Mouse (Mus musculus): ENCODE measurements around the gene Sel1l3.

Gene Sel1l3

GRCm38 (mm10) chr5:53142587-53142986, 71.1 kb downstream of the Sel1l3 start:
- no peak for DNase-seq (ENCODE audit: low read depth)

- DNase-seq (ENCODE audit: low read depth): no peak
These were observed 73.4 kb downstream of the Sel1l3 start for GRCm38 (mm10) chr5:53140158-53140927.

- no peak for DNase-seq (ENCODE audit: low read depth)
These were observed 74.2 kb downstream of the Sel1l3 start for GRCm38 (mm10) chr5:53139566-53139965.

- DNase-seq (ENCODE audit: low read depth): no peak
These were observed 74.6 kb downstream of the Sel1l3 start for GRCm38 (mm10) chr5:53139140-53139539.

- DNase-seq (ENCODE audit: low read depth): no peak
These were observed 75.7 kb downstream of the Sel1l3 start for GRCm38 (mm10) chr5:53138025-53138424.

- no peak for DNase-seq (ENCODE audit: low read depth)
These were observed 77.7 kb downstream of the Sel1l3 start for GRCm38 (mm10) chr5:53135984-53136383.

GRCm38 (mm10) chr5:53134003-53134402, 79.7 kb downstream of the Sel1l3 start:
- no peak for DNase-seq (ENCODE audit: low read depth)

- no peak for DNase-seq (ENCODE audit: low read depth)
These were observed 89.0 kb downstream of the Sel1l3 start for GRCm38 (mm10) chr5:53124701-53125100.

- no peak for DNase-seq (ENCODE audit: low read depth)
These were observed 90.0 kb downstream of the Sel1l3 start for GRCm38 (mm10) chr5:53123525-53124286.

GRCm38 (mm10) chr5:53119689-53120088, 94.0 kb downstream of the Sel1l3 start:
- no peak for DNase-seq (ENCODE audit: low read depth)

- DNase-seq (ENCODE audit: low read depth): no peak
These were observed 95.5 kb downstream of the Sel1l3 start for GRCm38 (mm10) chr5:53118212-53118611.

GRCm38 (mm10) chr5:53114616-53115267, 99.0 kb downstream of the Sel1l3 start:
- no peak for DNase-seq (ENCODE audit: low read depth)

- DNase-seq (ENCODE audit: low read depth): no peak
These were observed 100.8 kb downstream of the Sel1l3 start for GRCm38 (mm10) chr5:53112942-53113341.

GRCm38 (mm10) chr5:53111036-53111435, 102.7 kb downstream of the Sel1l3 start:
- DNase-seq (ENCODE audit: low read depth): no peak

- DNase-seq (ENCODE audit: low read depth): no peak
These were observed 103.5 kb downstream of the Sel1l3 start for GRCm38 (mm10) chr5:53110225-53110624.

GRCm38 (mm10) chr5:53108668-53109067, 105.1 kb downstream of the Sel1l3 start:
- DNase-seq (ENCODE audit: low read depth): no peak

- DNase-seq (ENCODE audit: low read depth): no peak
These were observed 105.7 kb downstream of the Sel1l3 start for GRCm38 (mm10) chr5:53108026-53108425.

GRCm38 (mm10) chr5:53106731-53107130, 107.0 kb downstream of the Sel1l3 start:
- no peak for DNase-seq (ENCODE audit: low read depth)

- no peak for DNase-seq (ENCODE audit: low read depth)
These were observed 107.6 kb downstream of the Sel1l3 start for GRCm38 (mm10) chr5:53106125-53106524.

- DNase-seq (ENCODE audit: low read depth): no peak
These were observed 108.0 kb downstream of the Sel1l3 start for GRCm38 (mm10) chr5:53105716-53106115.

- no peak for DNase-seq (ENCODE audit: low read depth)
These were observed 109.4 kb downstream of the Sel1l3 start for GRCm38 (mm10) chr5:53104177-53104855.

GRCm38 (mm10) chr5:53101848-53102473, 111.8 kb downstream of the Sel1l3 start:
- no peak for DNase-seq (ENCODE audit: low read depth)

All from c-Kit-positive CD71-positive TER-119-negative erythroid progenitor cells, embryonic 14.5 days (primary cell).